Mouse (Mus musculus) activated CD4-positive, CD25-positive, alpha-beta regulatory T cell, adult 4 months (primary cell): ENCODE data around the gene Nacc2. TPM values are rescaled to one million over a fixed set of nuclear protein-coding genes. Genes with fewer than 3 reads are reported as not detected.

Experiments
- ATAC-seq: one replicate; pipeline ENCODE4 v1.8.0; 2017
- polyA plus RNA-seq, 2 experiments: library from polyadenylated mRNA; unstranded; fragments of 100-300 nt; shearing (Covaris generic); gene quantifications; one replicate each; pipeline ENCODE4 v1.2.1; 2017

Gene Nacc2
- polyA plus RNA-seq, 2 experiments from 2014 or later: 1.1 to 1.3 TPM

GRCm38 (mm10) chr2:26048816-26049215 is 74.2 kb downstream of the Nacc2 start:
- no peak for ATAC-seq

GRCm38 (mm10) chr2:26044216-26044615 is 78.8 kb downstream of the Nacc2 start:
- ATAC-seq: no peak

- ATAC-seq: no peak
Measured at GRCm38 (mm10) chr2:26042603-26043002, 80.4 kb downstream of the Nacc2 start.

- ATAC-seq: no peak
Measured at GRCm38 (mm10) chr2:26041163-26041810, 81.7 kb downstream of the Nacc2 start.

DNA sequence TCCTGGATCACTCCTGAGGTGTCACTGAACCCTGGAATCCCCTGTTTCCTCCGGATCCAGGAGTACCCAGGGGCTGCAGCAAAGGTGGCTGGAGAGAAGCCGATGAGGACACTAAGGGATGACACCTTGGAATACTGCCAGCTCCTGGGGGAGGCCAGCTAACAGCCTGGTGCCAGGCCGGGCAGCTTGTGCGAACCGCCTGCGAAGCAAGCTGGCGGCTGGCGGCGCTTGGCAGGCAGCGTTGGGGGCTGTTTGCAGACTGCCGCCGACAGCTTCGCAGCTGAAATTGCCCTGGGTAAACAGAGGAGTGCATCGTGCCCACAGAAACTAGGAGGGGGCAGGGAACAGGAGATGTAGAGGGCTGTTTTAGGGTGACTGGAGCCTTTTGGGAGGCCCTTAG is 83.1 kb downstream of the Nacc2 start:
- ATAC-seq: no peak

- no peak for ATAC-seq
Measured at GRCm38 (mm10) chr2:26037386-26037785, 85.6 kb downstream of the Nacc2 start.

DNA sequence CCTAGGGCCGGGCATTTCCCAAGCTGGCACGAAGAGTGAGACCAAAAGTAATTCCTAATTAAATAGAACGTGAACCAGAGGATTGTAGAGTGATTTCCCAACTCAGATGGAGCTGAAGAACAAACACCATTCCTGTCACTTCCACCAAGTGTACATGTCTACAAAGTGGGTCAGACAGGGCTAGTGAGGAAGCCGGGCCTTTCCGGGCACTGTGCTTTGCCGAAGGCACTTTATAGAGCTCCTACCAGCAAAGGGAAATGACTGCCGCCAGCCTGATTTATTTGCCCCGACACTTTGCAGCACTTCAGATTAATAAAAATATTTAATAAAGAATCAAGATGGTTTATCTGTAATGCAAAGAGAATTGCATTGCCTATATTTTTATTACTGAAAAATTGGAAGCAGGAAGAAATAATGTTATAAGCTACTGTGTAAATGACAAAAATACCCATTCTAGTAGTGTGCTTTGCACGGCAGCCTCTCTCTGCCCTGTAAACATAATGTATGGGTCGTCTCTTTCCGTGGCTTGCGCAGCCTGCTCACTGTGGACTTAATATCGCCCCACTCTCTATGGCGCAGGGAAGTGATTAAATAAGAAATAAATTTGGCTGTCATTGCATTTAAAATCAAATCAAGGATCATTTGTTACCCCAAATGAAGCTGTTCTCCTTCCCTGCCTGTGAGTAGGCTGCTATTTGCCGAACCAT is 88.5 kb downstream of the Nacc2 start:
- no peak for ATAC-seq

DNA sequence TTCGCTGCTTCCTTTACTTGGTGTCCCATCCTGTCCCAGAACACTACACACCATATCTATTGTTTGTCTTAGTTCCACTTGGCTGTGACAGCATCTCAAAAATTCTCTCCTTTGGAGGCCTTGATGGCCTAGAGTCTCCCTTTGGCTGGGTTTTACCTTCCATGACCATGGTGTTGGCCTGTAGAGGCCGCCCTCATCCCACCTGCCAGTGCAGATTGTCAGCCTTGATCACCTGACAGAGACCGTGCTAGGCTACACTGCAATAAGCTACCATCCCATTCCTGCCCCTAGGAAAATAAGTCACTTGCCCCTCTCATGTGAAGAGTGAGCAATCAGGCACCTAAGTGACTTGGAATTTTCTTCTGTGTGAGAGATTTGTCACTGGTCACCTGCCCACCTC is 92.7 kb downstream of the Nacc2 start:
- no peak for ATAC-seq

DNA sequence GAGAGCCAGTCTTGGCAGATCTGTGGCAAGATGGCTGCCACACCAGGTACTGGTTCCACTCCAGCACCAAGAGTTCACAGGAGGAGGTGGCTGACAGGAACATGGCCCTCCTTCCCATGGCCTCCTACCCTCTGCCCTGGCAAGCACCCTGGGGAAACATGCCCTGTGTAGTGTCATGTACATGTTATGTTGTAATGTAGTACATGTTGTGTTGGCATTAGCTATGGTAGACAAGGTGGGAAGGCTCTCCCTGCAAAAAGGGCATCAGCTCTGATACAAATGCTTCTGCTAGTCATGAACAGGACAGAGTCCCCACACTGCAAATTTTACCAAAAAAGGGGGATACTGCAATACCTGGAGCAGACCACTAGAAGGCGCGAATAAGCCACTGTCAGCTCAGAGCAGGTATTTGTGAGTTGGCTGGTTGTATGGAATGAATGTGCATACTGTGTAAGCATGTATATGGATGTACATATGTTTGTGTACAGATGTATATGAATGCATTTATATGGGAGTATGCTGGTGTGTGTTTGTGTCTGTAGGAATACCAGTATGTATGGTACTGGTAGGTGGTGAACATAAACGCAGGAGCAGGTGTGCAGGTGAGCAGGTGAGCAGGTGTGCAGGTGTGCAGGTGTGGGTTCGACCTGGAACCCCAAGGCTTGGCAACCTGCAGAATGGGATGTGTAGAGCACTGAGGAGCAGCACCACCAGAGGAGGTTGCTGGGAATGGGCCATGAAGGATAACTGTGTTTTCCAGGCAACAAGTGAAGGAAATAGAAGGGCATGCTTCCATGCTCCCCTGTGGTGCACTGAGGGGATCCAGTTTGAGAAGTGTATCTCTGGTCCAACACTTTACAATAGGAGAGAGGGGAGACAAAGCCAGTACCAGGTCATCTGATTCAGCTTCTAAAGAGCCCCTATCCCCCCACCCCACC is 98.6 kb downstream of the Nacc2 start:
- ATAC-seq: no peak

GRCm38 (mm10) chr2:26022626-26023025 is 100.4 kb downstream of the Nacc2 start:
- ATAC-seq: no peak

DNA sequence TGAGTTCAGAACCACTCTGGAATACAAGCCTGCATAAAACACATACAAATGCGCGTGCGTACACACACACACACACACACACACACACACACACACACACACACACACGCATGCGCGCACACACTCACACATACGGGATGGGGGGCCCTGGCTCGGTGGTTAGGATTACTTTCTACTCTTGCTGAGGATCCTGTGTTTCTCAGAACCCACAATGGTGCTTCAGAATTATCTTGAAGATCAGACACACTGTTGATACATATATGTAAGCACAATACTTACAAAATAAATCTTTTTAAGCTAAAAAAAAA is 100.8 kb downstream of the Nacc2 start:
- ATAC-seq: no peak

GRCm38 (mm10) chr2:26021561-26022257 is 101.3 kb downstream of the Nacc2 start, which contains the start of gene Ubac1:
Ubac1 (minus strand) TSS chr2:26021747.
- ATAC-seq: peak; percentile 79

- peak; percentile 54 for ATAC-seq
Measured at GRCm38 (mm10) chr2:26020714-26021560, 102.1 kb downstream of the Nacc2 start.

DNA sequence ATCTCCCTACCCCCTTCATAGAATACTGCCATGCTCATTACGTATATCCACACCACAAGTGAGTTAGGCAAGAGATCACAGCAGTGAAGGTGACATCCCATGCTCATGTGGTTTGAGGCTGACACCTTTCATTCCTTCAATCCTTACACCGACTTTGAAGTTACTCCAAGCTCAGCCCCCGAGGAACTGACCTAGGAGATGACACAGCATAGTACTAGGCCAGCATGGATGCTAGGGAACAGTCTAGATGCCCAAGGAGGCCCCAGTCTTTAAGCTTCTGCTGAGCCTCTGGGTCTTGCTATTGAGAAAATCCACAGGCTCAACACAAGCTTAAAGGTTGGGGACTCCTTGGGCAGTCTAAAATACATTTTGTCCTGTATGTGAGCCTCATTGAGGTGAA is 103.1 kb downstream of the Nacc2 start:
- no peak for ATAC-seq

GRCm38 (mm10) chr2:26017326-26017725 is 105.7 kb downstream of the Nacc2 start:
- no peak for ATAC-seq

GRCm38 (mm10) chr2:26013674-26014073 is 109.3 kb downstream of the Nacc2 start:
- ATAC-seq: no peak

GRCm38 (mm10) chr2:26011420-26011819 is 111.6 kb downstream of the Nacc2 start:
- no peak for ATAC-seq
